Mouse (Mus musculus): ENCODE measurements at regions not wholly inside any gene's neighbourhood (a gene's known extent, or its start where the extent isn't known, plus 50 kb on each side); places are given as distances from the start of the nearest gene placed in this dataset.

- peak; percentile 82 for DNase-seq
Observed at GRCm38 (mm10) chr9:31971801-31972628, 58.8 kb upstream of the Barx2 start.

GRCm38 (mm10) chr9:31972629-31972993, 59.3 kb upstream of the Barx2 start:
- DNase-seq: no peak

GRCm38 (mm10) chr9:31976191-31976590, 62.9 kb upstream of the Barx2 start:
- DNase-seq: no peak

GRCm38 (mm10) chr9:31978071-31978470, 64.8 kb upstream of the Barx2 start:
- DNase-seq: no peak

- no peak for DNase-seq
Observed at GRCm38 (mm10) chr9:31979211-31979610, 65.9 kb upstream of the Barx2 start.

GRCm38 (mm10) chr9:31980459-31980858, 67.2 kb upstream of the Barx2 start:
- no peak for DNase-seq

GRCm38 (mm10) chr9:31983759-31984586, 70.7 kb upstream of the Barx2 start:
- peak; percentile 41 for DNase-seq

- no peak for DNase-seq
Observed at GRCm38 (mm10) chr9:31988826-31989225, 75.6 kb upstream of the Barx2 start.

- no peak for DNase-seq
Observed at GRCm38 (mm10) chr9:31989581-31990360, 76.5 kb upstream of the Barx2 start.

- no peak for DNase-seq
Observed at GRCm38 (mm10) chr9:31990456-31990855, 77.2 kb upstream of the Barx2 start.

- no peak for DNase-seq
Observed at GRCm38 (mm10) chr9:31993631-31994601, 80.7 kb upstream of the Barx2 start.

GRCm38 (mm10) chr9:31995101-31995500, 81.8 kb upstream of the Barx2 start:
- DNase-seq: no peak

- no peak for DNase-seq
Observed at GRCm38 (mm10) chr9:31995700-31996099, 82.4 kb upstream of the Barx2 start.

- DNase-seq: peak; percentile 35
Observed at GRCm38 (mm10) chr9:31996466-31997177, 83.4 kb upstream of the Barx2 start.

- DNase-seq: peak; percentile 44
Observed at GRCm38 (mm10) chr9:31997178-31998097, 84.2 kb upstream of the Barx2 start.

GRCm38 (mm10) chr9:31998488-31999280, 85.4 kb upstream of the Barx2 start:
- DNase-seq: no peak

- DNase-seq: peak; percentile 73
Observed at GRCm38 (mm10) chr9:31999760-32000159, 86.5 kb upstream of the Barx2 start.

- DNase-seq: no peak
Observed at GRCm38 (mm10) chr9:32002924-32003323, 89.7 kb upstream of the Barx2 start.

- DNase-seq: no peak
Observed at GRCm38 (mm10) chr9:32003730-32004129, 90.5 kb upstream of the Barx2 start.

All from lung, postnatal 10 days (tissue).